Mouse (Mus musculus) thymus, postnatal 4 days (tissue): ENCODE data around the gene Hsp90ab1.

Source experiments
- DNase-seq: peaks from one replicate; pipeline ENCODE4 v3.0.0; 2021

Gene Hsp90ab1

GRCm38 (mm10) chr17:45556514-45557245 is 16.4 kb downstream of the Hsp90ab1 start:
- DNase-seq = peak; percentile 48

- no peak for DNase-seq
These were observed 17.0 kb downstream of the Hsp90ab1 start for GRCm38 (mm10) chr17:45556107-45556489.

- DNase-seq = peak; percentile 100
These were observed 17.5 kb downstream of the Hsp90ab1 start, which contains the start of gene Nfkbie for GRCm38 (mm10) chr17:45555452-45556106. Gene Nfkbie, plus strand, starts transcription at chr17:45555703.

- no peak for DNase-seq
These were observed 18.7 kb downstream of the Hsp90ab1 start for GRCm38 (mm10) chr17:45554420-45554819.

- DNase-seq = no peak
These were observed 20.0 kb downstream of the Hsp90ab1 start for GRCm38 (mm10) chr17:45553065-45553464.

GRCm38 (mm10) chr17:45551816-45552451 is 21.1 kb downstream of the Hsp90ab1 start:
- DNase-seq = peak; percentile 90

- DNase-seq = no peak
These were observed 21.7 kb downstream of the Hsp90ab1 start for GRCm38 (mm10) chr17:45551249-45551796.

GRCm38 (mm10) chr17:45550253-45550652 is 22.8 kb downstream of the Hsp90ab1 start:
- no peak for DNase-seq

- DNase-seq = peak; percentile 83
These were observed 23.4 kb downstream of the Hsp90ab1 start, which contains the start of gene Tmem151b for GRCm38 (mm10) chr17:45549617-45550181. Gene Tmem151b, minus strand, starts transcription at chr17:45549677.

- DNase-seq = peak; percentile 77
These were observed 24.2 kb downstream of the Hsp90ab1 start for GRCm38 (mm10) chr17:45548541-45549512.

- DNase-seq = no peak
These were observed 25.4 kb downstream of the Hsp90ab1 start for GRCm38 (mm10) chr17:45547461-45548190.

- no peak for DNase-seq
These were observed 26.1 kb downstream of the Hsp90ab1 start for GRCm38 (mm10) chr17:45546941-45547340.

- no peak for DNase-seq
These were observed 27.7 kb downstream of the Hsp90ab1 start for GRCm38 (mm10) chr17:45545278-45545961.

GRCm38 (mm10) chr17:45544873-45545277 is 28.2 kb downstream of the Hsp90ab1 start:
- DNase-seq = peak; percentile 37

GRCm38 (mm10) chr17:45544001-45544872 is 28.8 kb downstream of the Hsp90ab1 start:
- no peak for DNase-seq

GRCm38 (mm10) chr17:45543115-45543514 is 30.0 kb downstream of the Hsp90ab1 start:
- no peak for DNase-seq

- no peak for DNase-seq
These were observed 30.4 kb downstream of the Hsp90ab1 start for GRCm38 (mm10) chr17:45542705-45543104.

GRCm38 (mm10) chr17:45542129-45542528 is 30.9 kb downstream of the Hsp90ab1 start:
- DNase-seq = no peak

GRCm38 (mm10) chr17:45539664-45540063 is 33.4 kb downstream of the Hsp90ab1 start:
- DNase-seq = no peak
